Mouse (Mus musculus) olfactory bulb, adult 2 months (tissue): ENCODE data around the gene Kirrel3.

ENCODE experiments used
- CTCF ChIP-seq: fragments of 200-500 bp; IDR thresholded peaks from 2 replicates; pipeline ENCODE4 v1.5.1; 2012; ENCODE audit warnings: low read depth, mild to moderate bottlenecking, low read length, moderate library complexity; ENCODE audit not compliant: insufficient read depth
- POLR2A ChIP-seq: fragments of 200-500 bp; IDR thresholded peaks from 2 replicates; pipeline ENCODE4 v1.6.1; 2012; ENCODE audit warnings: mild to moderate bottlenecking, low read depth, low read length, moderate library complexity; ENCODE audit not compliant: insufficient read depth

DNA sequence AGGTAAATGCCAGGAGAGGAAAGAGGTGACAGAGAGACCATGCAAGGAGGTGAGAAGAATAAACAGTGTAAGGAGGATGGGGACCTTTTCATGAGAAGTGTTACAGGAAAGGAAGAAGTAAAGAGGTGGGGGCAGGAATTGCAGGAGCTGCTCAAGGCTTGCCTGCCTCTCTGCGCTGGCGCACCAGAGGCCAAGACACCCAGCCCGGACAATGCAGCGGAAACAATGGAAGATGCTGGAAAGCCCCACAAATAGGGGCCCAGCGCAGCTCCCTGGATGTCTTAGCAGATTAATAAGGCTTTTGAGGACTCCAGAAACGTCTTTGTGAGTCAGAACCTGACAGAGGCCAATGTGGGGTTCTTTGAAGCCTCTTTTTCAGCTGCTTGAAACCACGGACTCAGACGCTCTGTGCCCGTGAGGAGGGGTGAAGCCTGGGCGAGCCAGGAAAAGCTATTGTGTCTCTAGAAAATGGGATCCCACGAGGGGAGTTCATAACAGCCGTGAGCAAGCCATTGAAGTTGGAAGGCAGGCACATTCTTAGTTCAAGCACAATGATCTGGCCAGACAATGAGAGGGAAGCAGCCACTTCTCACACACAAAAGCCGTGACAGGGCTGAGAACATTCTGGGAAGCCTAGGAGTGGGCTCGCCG lies 385.7 kb downstream of the Kirrel3 start:
- TF ChIP-seq CTCF (no peak), POLR2A (no peak)
